In the genomic region with DNA sequence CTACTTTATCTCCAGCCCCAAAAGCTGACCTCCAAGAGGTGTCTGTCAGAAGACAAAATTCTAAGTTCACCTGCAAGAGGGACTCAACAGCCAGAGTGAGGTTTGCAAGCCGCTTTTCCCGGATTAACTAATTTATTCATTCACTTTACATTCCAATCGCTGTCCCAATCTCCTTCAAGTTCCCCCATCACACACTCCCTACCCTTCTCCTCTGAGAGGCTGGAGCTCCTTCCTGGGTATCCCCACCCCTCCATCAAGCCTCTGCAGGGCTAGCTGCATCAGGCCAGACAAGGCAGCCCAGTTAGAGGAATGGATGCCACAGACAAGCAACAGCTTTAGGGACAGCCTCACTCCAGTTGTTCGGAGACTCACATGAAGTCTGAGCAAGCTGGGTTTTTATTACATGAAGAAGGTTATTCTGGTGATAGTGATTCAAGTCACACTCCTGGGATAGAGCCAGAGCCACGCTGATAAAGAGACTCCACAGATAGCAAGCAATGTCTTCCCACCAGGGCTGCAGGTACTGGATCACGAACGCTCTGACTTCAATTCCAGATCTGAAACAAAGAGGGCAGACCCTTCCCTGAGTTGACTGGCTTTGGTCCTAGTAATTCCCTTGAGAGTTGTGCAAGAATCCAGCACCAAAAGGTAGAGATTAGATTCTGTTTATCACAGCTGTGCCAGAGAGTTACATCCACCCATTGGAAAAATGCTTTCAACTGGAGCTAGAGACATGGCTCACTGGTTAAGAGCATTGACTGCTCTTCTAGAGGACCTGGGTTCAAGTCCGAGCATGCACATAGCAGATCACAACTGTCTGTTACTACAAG, we compare ENCODE assay signal across 16 mouse cellular contexts.
"Had no signal": no experiment of that assay in that cellular context is flagged by ENCODE, and none has a peak within 500 bp of the region (broad histone marks: within the 10 kb centered on the region; RNA-seq: fewer than 3 reads in every experiment).

No protein-coding gene starts in this region.

- H3K4me3 ChIP-seq: limb, embryonic 12.5 days; lung, embryonic 15.5 days; megakaryocyte, embryonic 14.5 days; neural tube, embryonic 13.5 days; stomach, embryonic 15.5 days had no signal

- DNase-seq: kidney, adult 8-10 months; kidney, postnatal 25 days; layer of hippocampus, adult 9-11 months; liver; lung, postnatal 14 days; retina, postnatal 1 day; right cerebral cortex, postnatal 4 days; spleen, adult 18-20 months; thymus, adult 2 months; thymus, postnatal 36 days had no signal

- H3K27ac ChIP-seq: limb, embryonic 12.5 days; lung, embryonic 15.5 days; macrophage; neural tube, embryonic 13.5 days; stomach, embryonic 15.5 days had no signal
